Mouse (Mus musculus) heart, embryonic 16.5 days (tissue): ENCODE results near the gene Tmed4. TPM values are rescaled to one million over a fixed set of nuclear protein-coding genes. Genes with fewer than 3 reads are reported as not detected.
"Not testable (repeated sequence)": the region's sequence is repeated elsewhere in the genome, so short reads cannot be mapped to it uniquely, and the experiment has no call there.

ENCODE experiments used
- ATAC-seq: fragments of 200-750 bp; cut with Nextera tagmentation; replicated peaks from 2 replicates; pipeline ENCODE4 v1.8.0; 2017; ENCODE audit warnings: moderate number of reproducible peaks; ENCODE audit not compliant: insufficient read depth, low FRiP score; ENCODE audit errors: extremely low read depth
- H3K27ac ChIP-seq: fragments of 300-500 bp; sonication (generic); 2 replicates; pipeline ENCODE4 v1.5.1; 2014; ENCODE audit warnings: mild to moderate bottlenecking, low read length, control low read depth, moderate library complexity
- H3K27me3 ChIP-seq: fragments of 300-500 bp; sonication (generic); 2 replicates; pipeline ENCODE4 v1.6.1; 2014; ENCODE audit warnings: low read length, mixed read lengths; ENCODE audit not compliant: control insufficient read depth, insufficient read depth
- H3K36me3 ChIP-seq: fragments of 300-500 bp; sonication (generic); 2 replicates; pipeline ENCODE4 v1.6.1; 2014; ENCODE audit not compliant: control insufficient read depth, insufficient read depth
- H3K4me1 ChIP-seq: fragments of 300-500 bp; sonication (generic); 2 replicates; pipeline ENCODE4 v1.6.1; 2014; ENCODE audit warnings: low read length, mixed read lengths; ENCODE audit not compliant: control insufficient read depth, insufficient read depth
- H3K4me2 ChIP-seq: fragments of 300-500 bp; sonication (generic); 2 replicates; pipeline ENCODE4 v1.6.1; 2014; ENCODE audit warnings: low read depth, mild to moderate bottlenecking, control low read depth, low read length
- H3K4me3 ChIP-seq: fragments of 300-500 bp; sonication (generic); 2 replicates; pipeline ENCODE4 v1.5.1; 2014; ENCODE audit warnings: mild to moderate bottlenecking, control low read depth, low read length
- H3K9ac ChIP-seq: fragments of 300-500 bp; sonication (generic); 2 replicates; pipeline ENCODE4 v1.6.1; 2014; ENCODE audit warnings: low read length, control low read depth
- H3K9me3 ChIP-seq: fragments of 300-500 bp; sonication (generic); replicated peaks from 2 replicates; pipeline ENCODE4 v1.6.1; 2016; ENCODE audit warnings: low read length; ENCODE audit not compliant: control insufficient read depth
- WGBS: fragments of 180-500 bp; shearing (Covaris S2); extraction: QIAGEN DNeasy Blood & Tissue Kit; methylation state at CpG from one replicate; pipeline ENCODE4 v1.1.7; 2014; 5-methylcytosine and 5-hydroxymethylcytosine counted together
- polyA plus RNA-seq: library from polyadenylated mRNA; unstranded; fragments of >200 nt; fragmentation: Nextera tagmentation; extraction: Ambion mirVana; gene quantifications from 2 replicates; pipeline ENCODE4 v1.2.1, GENCODE M21; 2015

Tmed4 gene
- polyA plus RNA-seq, 1 experiment from 2014 or later = 87.2 TPM

GRCm38 (mm10) chr11:6256490-6257072, 18.1 kb downstream of the Tmed4 start:
- Histone ChIP-seq H3K27me3 (no peaks in the 10 kb centered on the region), H3K9ac (no peak overlapping the region), H3K36me3 (peaks cover 29% of the 10 kb centered on the region), H3K4me2 (no peak overlapping the region), H3K27ac (no peak overlapping the region), H3K4me3 (no peak overlapping the region), H3K4me1 (no peaks in the 10 kb centered on the region), H3K9me3 (no peaks in the 10 kb centered on the region)
- no peak for ATAC-seq
- WGBS = 66% methylated on average over 6 of the region's 6 CpGs

DNA sequence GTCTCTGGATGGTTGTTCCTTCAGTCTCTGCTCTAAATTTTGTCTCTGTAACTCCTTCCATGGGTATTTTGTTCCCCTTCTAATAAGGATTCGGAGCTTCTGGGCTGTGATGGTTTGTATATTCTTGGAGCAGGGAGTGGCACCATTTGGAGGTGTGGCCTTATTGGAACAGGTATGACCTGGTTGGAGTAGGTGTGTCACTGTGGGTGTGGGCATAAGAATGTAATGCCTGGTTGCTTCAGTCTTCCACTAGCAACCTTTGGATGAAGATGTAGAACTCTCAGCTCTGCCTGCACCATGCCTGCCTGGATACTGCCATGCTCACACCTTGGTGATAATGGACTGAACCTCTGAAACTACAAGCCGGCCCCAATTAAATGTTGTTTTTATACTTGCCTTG, 20.1 kb downstream of the Tmed4 start:
- not testable (repeated sequence) for H3K9me3 ChIP-seq, ATAC-seq, H3K27ac ChIP-seq, H3K4me1 ChIP-seq, H3K4me2 ChIP-seq, H3K4me3 ChIP-seq, H3K27me3 ChIP-seq, H3K9ac ChIP-seq
- peaks cover 13% of the 10 kb centered on the region for H3K36me3 ChIP-seq
- 91% methylated on average over 2 of the region's 2 CpGs for WGBS

DNA sequence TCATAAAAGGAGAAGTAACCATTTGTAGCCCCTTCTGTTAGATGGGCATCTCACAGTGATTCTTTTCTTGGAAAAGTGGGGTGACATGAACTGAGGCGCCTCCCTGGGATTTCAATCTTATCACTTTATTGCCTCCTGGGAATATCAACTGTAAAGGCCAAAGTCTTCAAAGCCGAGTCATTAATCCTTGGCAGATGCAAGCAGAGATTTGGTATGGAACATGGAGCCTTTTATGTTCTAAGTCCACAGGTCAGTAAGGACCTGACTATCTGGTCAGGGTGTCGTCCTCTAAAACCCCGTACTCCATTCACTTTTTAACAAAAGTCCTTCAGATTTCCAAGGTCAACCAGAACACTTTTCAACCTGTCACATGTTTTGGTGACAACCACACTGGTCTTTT, 21.8 kb downstream of the Tmed4 start:
- no peak overlapping the region for H3K4me3 ChIP-seq
- no peaks in the 10 kb centered on the region for H3K9me3 ChIP-seq
- 74% methylated on average over 4 of the region's 4 CpGs for WGBS
- no peaks in the 10 kb centered on the region for H3K27me3 ChIP-seq
- 0 out of 2 replicates have a peak, but pooled peaks cover 3% of the 10 kb centered on the region for H3K36me3 ChIP-seq
- H3K27ac ChIP-seq = no peak overlapping the region
- H3K9ac ChIP-seq = no peak overlapping the region
- H3K4me2 ChIP-seq = no peak overlapping the region
- no peaks in the 10 kb centered on the region for H3K4me1 ChIP-seq
- no peak for ATAC-seq

- Histone ChIP-seq H3K36me3 (no peaks in the 10 kb centered on the region), H3K4me3 (no peak overlapping the region), H3K9me3 (no peaks in the 10 kb centered on the region), H3K4me2 (no peak overlapping the region), H3K4me1 (no peaks in the 10 kb centered on the region), H3K27ac (no peak overlapping the region), H3K9ac (no peak overlapping the region), H3K27me3 (no peaks in the 10 kb centered on the region)
- ATAC-seq = no peak
- 82% methylated on average over 5 of the region's 5 CpGs for WGBS
Observed at GRCm38 (mm10) chr11:6252248-6252647, 22.4 kb downstream of the Tmed4 start.

DNA sequence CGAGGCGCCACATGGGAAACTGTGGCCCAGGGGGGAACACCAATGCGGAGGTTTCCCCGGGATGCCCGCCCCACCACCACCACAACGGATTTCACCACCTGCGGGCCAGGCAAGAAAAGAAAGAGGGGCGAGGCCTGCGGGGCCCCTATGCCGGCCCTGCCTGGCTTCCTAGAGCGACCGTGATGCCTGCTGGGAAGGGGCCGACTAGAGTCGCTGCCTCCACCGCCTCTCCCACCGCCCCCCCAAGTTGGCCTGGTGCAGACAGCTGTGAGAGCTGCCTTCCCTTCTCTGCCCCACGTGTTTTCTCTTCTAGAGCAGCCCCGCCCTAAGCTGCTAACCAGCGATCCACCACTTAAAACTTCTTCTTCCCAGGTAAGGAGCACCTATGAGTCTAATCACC, 30.0 kb downstream of the Tmed4 start:
- ATAC-seq = no peak
- WGBS = 46% methylated on average over 17 of the region's 19 CpGs
- Histone ChIP-seq H3K4me2 (no peak overlapping the region), H3K36me3 (no peaks in the 10 kb centered on the region), H3K4me3 (no peak overlapping the region), H3K9me3 (no peaks in the 10 kb centered on the region), H3K9ac (no peak overlapping the region; the same call in 1 of the 2 replicates), H3K4me1 (no peaks in the 10 kb centered on the region), H3K27ac (no peak overlapping the region), H3K27me3 (no peaks in the 10 kb centered on the region)

DNA sequence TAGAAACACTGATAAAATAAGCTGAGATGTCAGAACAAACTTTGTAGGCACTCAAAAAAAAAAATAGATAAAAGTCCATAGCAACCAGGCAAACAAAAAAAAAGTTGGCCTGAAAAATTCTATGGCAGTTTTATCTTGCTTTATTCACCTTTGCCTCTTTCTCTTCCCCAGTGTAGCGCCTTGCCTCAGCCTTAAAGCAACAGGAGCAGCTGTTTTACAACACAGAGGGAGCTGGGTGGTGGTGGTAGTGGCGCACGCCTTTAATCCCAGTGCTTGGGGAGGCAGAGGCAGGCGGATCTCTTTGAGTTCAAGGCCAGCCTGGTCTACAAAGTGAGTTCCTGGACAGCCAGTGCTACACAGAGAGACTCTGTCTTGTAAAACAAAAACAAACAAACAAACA, 41.6 kb downstream of the Tmed4 start:
- Histone ChIP-seq H3K36me3 (no peaks in the 10 kb centered on the region), H3K4me2 (no peak overlapping the region), H3K9me3 (peaks cover 12% of the 10 kb centered on the region), H3K27me3 (no peaks in the 10 kb centered on the region), H3K9ac (no peak overlapping the region), H3K27ac (no peak overlapping the region), H3K4me3 (no peak overlapping the region), H3K4me1 (no peaks in the 10 kb centered on the region)
- ATAC-seq = no peak
- 80% methylated on average over 4 of the region's 4 CpGs for WGBS

DNA sequence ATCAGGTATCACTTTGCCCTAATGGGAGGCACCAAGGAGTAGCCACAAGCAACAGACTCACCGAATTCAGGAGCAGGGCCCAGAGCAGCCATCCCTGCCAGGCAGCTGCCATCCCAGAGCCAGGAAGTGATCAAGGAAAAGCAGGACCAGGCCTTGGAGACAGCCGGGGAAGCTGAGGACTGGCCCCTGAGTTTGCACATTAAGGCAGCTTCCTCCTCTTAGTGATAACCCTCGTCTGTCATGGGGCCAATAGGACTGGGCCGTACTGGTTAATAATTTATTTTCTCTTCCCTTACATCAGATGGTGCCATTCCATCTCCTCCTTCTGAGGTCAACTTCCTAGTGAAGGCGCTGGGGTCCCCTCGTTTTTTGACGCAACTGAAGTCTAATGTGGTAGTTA, 44.7 kb downstream of the Tmed4 start, which contains the start of gene Npc1l1:
Gene Npc1l1, minus strand, starts transcription at position 132 of the 400 bp plus-strand sequence.
- H3K4me2 ChIP-seq = no peak within 1 kb of the TSS
- no peak within 1 kb of the TSS for H3K4me3 ChIP-seq
- ATAC-seq = no peak
- peaks cover 3% of the 10 kb centered on the region for H3K9me3 ChIP-seq
- no peaks in the 10 kb centered on the region for H3K4me1 ChIP-seq
- no peaks in the 10 kb centered on the region for H3K36me3 ChIP-seq
- WGBS = 67% methylated on average over 7 of the region's 7 CpGs
- no peak within 1 kb of the TSS for H3K27ac ChIP-seq
- no peak within 1 kb of the TSS for H3K9ac ChIP-seq
- peaks cover 2% of the 10 kb centered on the region; the same call in 1 of the 2 replicates for H3K27me3 ChIP-seq

DNA sequence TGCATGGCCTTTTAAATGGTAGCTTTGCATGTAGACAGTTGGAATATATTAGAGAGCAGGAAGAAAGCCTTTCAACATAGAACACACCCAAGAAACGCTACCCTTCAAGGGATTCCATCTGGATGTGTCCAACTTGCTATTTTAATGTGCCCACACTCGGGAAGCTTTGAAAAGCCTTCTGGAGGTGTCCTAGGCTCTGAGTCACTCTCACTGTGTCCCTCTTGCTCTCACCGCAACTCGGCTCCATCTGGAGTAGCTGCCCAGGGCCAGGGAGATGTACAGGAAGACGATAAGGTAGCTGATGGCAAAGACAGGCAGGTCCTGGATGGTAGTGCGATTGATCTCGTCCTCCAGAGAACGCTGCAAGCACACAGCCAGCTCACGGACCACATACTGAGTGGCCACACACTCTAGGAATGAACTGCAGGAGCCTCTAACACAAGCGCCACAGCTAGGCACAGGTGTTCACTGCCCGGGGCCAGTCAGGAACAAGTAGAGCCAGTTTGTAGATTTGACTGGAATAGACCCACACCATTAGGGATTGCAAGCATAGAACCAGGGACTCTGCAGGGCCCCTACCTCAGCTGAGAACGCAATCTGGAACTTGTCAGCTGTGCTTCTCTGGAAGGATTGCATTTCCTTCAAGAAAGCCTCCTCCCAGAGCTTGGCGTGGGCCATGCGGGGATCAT, 50.0 kb downstream of the Tmed4 start:
- no peak overlapping the region for H3K4me3 ChIP-seq
- peaks cover 4% of the 10 kb centered on the region for H3K27me3 ChIP-seq
- no peaks in the 10 kb centered on the region for H3K4me1 ChIP-seq
- no peaks in the 10 kb centered on the region for H3K9me3 ChIP-seq
- ATAC-seq = no peak
- no peak overlapping the region for H3K4me2 ChIP-seq
- WGBS = 76% methylated on average over 14 of the region's 14 CpGs
- no peak overlapping the region for H3K9ac ChIP-seq
- H3K36me3 ChIP-seq = no peaks in the 10 kb centered on the region
- no peak overlapping the region for H3K27ac ChIP-seq

DNA sequence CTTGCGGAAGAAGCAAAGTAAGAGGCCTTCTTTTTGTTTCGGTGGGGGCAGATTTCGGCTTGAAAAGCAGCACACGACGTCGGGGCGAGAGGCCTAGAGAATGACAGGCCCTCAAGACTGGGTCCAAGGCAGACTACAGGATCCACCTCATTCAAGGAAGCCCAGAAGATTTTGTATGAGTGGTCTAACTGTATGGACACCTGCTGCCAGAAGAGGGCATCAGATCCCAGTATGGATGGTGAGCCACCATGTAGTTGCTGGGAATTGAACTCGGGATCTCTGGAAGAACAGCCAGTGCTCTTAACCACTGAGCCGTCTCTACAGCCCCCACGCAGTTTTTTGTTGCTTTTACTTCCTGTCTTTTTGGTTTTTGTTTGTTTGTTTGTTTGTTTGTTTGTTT, 52.5 kb downstream of the Tmed4 start:
- 89% methylated on average over 10 of the region's 10 CpGs for WGBS
- Histone ChIP-seq H3K9me3 (no peaks in the 10 kb centered on the region), H3K27me3 (peaks cover 4% of the 10 kb centered on the region), H3K4me1 (no peaks in the 10 kb centered on the region), H3K9ac (no peak overlapping the region), H3K27ac (no peak overlapping the region), H3K36me3 (no peaks in the 10 kb centered on the region), H3K4me3 (no peak overlapping the region), H3K4me2 (no peak overlapping the region)
- ATAC-seq = no peak
